Mouse (Mus musculus) lung, embryonic 16.5 days (tissue): ENCODE data around the gene Ptcd2. TPM values are rescaled to one million over a fixed set of nuclear protein-coding genes. Genes with fewer than 3 reads are reported as not detected.

Experiments
- ATAC-seq: fragments of 200-750 bp; cut with Nextera tagmentation; 2 replicates; pipeline ENCODE4 v1.8.0; 2017; ENCODE audit warnings: low read depth, mild to moderate bottlenecking, moderate library complexity
- H3K27ac ChIP-seq: fragments of 300-500 bp; sonication (generic); 2 replicates; pipeline ENCODE4 v1.5.1; 2014; ENCODE audit warnings: mild to moderate bottlenecking, control low read depth, low read length
- H3K27me3 ChIP-seq: fragments of 300-500 bp; sonication (generic); 2 replicates; pipeline ENCODE4 v1.6.1; 2014; ENCODE audit warnings: low read depth, low read length, mixed read lengths; ENCODE audit not compliant: control insufficient read depth, insufficient read depth
- H3K36me3 ChIP-seq: fragments of 300-500 bp; sonication (generic); 2 replicates; pipeline ENCODE4 v1.6.1; 2014; ENCODE audit warnings: low read length; ENCODE audit not compliant: control insufficient read depth, insufficient read depth
- H3K4me1 ChIP-seq: fragments of 300-500 bp; sonication (generic); replicated peaks from 2 replicates; pipeline ENCODE4 v1.6.1; 2014; ENCODE audit warnings: low read length, mixed read lengths; ENCODE audit not compliant: control insufficient read depth, insufficient read depth
- H3K4me2 ChIP-seq: fragments of 300-500 bp; sonication (generic); 2 replicates; pipeline ENCODE4 v1.6.1; 2014; ENCODE audit warnings: low read depth, low read length, control low read depth
- H3K4me3 ChIP-seq: fragments of 300-500 bp; sonication (generic); 2 replicates; pipeline ENCODE4 v1.5.1; 2014; ENCODE audit warnings: mild to moderate bottlenecking, low read length, control low read depth
- H3K9ac ChIP-seq: fragments of 300-500 bp; sonication (generic); 2 replicates; pipeline ENCODE4 v1.6.1; 2014; ENCODE audit warnings: low read length, control low read depth
- H3K9me3 ChIP-seq: fragments of 300-500 bp; sonication (generic); 2 replicates; pipeline ENCODE4 v1.6.1; 2016; ENCODE audit warnings: low read length; ENCODE audit not compliant: control insufficient read depth
- WGBS: fragments of 180-500 bp; shearing (Covaris S2); extraction: QIAGEN DNeasy Blood & Tissue Kit; methylation state at CpG from one replicate; pipeline ENCODE4 v1.1.7; 2014; 5-methylcytosine and 5-hydroxymethylcytosine counted together
- polyA plus RNA-seq: library from polyadenylated mRNA; unstranded; fragments of >200 nt; fragmentation: Nextera tagmentation; extraction: Ambion mirVana; gene quantifications from 2 replicates; pipeline ENCODE4 v1.2.1, GENCODE M21; 2015

Gene Ptcd2
- polyA plus RNA-seq, 1 experiment from 2014 or later = 41.0 TPM

GRCm38 (mm10) chr13:99378223-99378622, 33.7 kb upstream of the Ptcd2 start:
- Histone ChIP-seq H3K4me3 (no peak overlapping the region), H3K9ac (no peak overlapping the region), H3K4me2 (no peak overlapping the region), H3K9me3 (no peaks in the 10 kb centered on the region), H3K27me3 (no peaks in the 10 kb centered on the region), H3K4me1 (no peaks in the 10 kb centered on the region), H3K36me3 (no peaks in the 10 kb centered on the region), H3K27ac (no peak overlapping the region)
- WGBS = 84% methylated on average over 1 of the region's 1 CpGs
- ATAC-seq = no peak

- 57% methylated on average over 6 of the region's 6 CpGs for WGBS
Observed at GRCm38 (mm10) chr13:99377055-99377454, 32.5 kb upstream of the Ptcd2 start.

DNA sequence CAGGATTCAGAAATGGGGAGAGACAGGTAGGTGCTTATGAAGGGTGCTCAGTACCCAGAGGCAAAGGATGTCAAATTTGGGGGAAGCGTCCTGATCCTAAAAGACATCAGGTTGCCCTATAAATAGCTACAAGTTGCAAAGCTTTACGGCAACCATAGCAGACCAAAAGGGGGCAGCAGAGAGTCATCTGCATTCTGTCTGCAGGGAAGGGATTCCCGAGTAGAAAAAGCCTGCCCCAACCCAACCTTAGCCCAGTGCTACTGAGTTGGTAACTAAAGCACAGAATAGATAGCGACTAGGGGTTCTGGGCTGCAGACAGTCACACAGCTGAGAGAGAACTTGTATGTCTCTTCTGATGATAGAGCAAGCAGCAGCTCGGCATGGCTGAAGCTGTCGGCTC, 31.0 kb upstream of the Ptcd2 start:
- peak; percentile 43; the same call in 1 of the 2 replicates for ATAC-seq

More at GRCm38 (mm10) chr13:99377055-99377454, 32.5 kb upstream of the Ptcd2 start:
- Histone ChIP-seq H3K36me3 (no peaks in the 10 kb centered on the region), H3K4me1 (no peaks in the 10 kb centered on the region), H3K4me2 (no peak overlapping the region), H3K9ac (no peak overlapping the region), H3K27me3 (no peaks in the 10 kb centered on the region), H3K4me3 (no peak overlapping the region), H3K27ac (no peak overlapping the region), H3K9me3 (no peaks in the 10 kb centered on the region)
- no peak for ATAC-seq

GRCm38 (mm10) chr13:99374191-99374590, 29.7 kb upstream of the Ptcd2 start:
- no peaks in the 10 kb centered on the region for H3K36me3 ChIP-seq
- H3K9ac ChIP-seq = no peak overlapping the region
- ATAC-seq = no peak
- WGBS = 68% methylated on average over 4 of the region's 4 CpGs
- no peak overlapping the region for H3K4me3 ChIP-seq
- no peak overlapping the region for H3K4me2 ChIP-seq
- H3K27ac ChIP-seq = no peak overlapping the region
- H3K4me1 ChIP-seq = no peaks in the 10 kb centered on the region
- no peaks in the 10 kb centered on the region for H3K27me3 ChIP-seq
- no peaks in the 10 kb centered on the region for H3K9me3 ChIP-seq

More for the DNA sequence above, 31.0 kb upstream of the Ptcd2 start:
- Histone ChIP-seq H3K9me3 (no peaks in the 10 kb centered on the region), H3K27me3 (no peaks in the 10 kb centered on the region), H3K36me3 (no peaks in the 10 kb centered on the region), H3K4me1 (no peaks in the 10 kb centered on the region), H3K27ac (no peak overlapping the region), H3K9ac (no peak overlapping the region), H3K4me3 (no peak overlapping the region), H3K4me2 (no peak overlapping the region)
- 31% methylated on average over 6 of the region's 6 CpGs for WGBS

DNA sequence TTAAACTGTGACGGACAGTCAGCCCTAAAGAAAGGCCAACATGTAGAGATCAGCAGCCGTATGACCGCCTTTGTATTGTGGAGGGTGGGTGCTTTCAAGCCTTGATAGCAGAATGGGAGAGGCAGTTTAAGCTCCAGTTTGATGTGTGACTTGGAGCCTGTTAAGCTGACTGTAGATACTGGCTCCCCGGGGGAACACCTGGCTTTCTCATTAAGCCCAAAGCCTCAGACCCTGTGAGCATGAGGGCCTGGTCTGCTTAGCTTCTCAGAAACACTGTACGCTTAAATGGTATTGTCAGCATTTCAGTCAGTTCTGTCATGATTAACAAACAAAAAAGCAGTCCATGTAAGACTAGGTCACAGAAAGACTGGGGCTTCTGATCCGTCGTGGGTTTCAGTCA, 29.2 kb upstream of the Ptcd2 start:
- H3K9me3 ChIP-seq = no peaks in the 10 kb centered on the region
- no peak overlapping the region for H3K4me3 ChIP-seq
- no peaks in the 10 kb centered on the region for H3K4me1 ChIP-seq
- no peak for ATAC-seq
- no peaks in the 10 kb centered on the region for H3K27me3 ChIP-seq
- H3K4me2 ChIP-seq = no peak overlapping the region
- H3K27ac ChIP-seq = no peak overlapping the region
- WGBS = 80% methylated on average over 7 of the region's 7 CpGs
- no peaks in the 10 kb centered on the region for H3K36me3 ChIP-seq
- no peak overlapping the region for H3K9ac ChIP-seq

- Histone ChIP-seq H3K4me1 (no peaks in the 10 kb centered on the region), H3K27ac (no peak overlapping the region), H3K36me3 (no peaks in the 10 kb centered on the region; the same call in 1 of the 2 replicates), H3K27me3 (no peaks in the 10 kb centered on the region), H3K9ac (no peak overlapping the region), H3K4me2 (no peak overlapping the region), H3K4me3 (no peak overlapping the region), H3K9me3 (no peaks in the 10 kb centered on the region)
- 90% methylated on average over 5 of the region's 5 CpGs for WGBS
- no peak for ATAC-seq
Observed at GRCm38 (mm10) chr13:99371285-99371684, 26.8 kb upstream of the Ptcd2 start.

GRCm38 (mm10) chr13:99369103-99369502, 24.6 kb upstream of the Ptcd2 start:
- peaks cover 3% of the 10 kb centered on the region for H3K36me3 ChIP-seq
- H3K4me1 ChIP-seq = no peaks in the 10 kb centered on the region
- H3K9me3 ChIP-seq = no peaks in the 10 kb centered on the region
- no peak overlapping the region for H3K4me2 ChIP-seq
- ATAC-seq = no peak
- H3K9ac ChIP-seq = no peak overlapping the region
- WGBS = 64% methylated on average over 12 of the region's 12 CpGs
- no peak overlapping the region for H3K4me3 ChIP-seq
- no peaks in the 10 kb centered on the region for H3K27me3 ChIP-seq
- no peak overlapping the region for H3K27ac ChIP-seq

DNA sequence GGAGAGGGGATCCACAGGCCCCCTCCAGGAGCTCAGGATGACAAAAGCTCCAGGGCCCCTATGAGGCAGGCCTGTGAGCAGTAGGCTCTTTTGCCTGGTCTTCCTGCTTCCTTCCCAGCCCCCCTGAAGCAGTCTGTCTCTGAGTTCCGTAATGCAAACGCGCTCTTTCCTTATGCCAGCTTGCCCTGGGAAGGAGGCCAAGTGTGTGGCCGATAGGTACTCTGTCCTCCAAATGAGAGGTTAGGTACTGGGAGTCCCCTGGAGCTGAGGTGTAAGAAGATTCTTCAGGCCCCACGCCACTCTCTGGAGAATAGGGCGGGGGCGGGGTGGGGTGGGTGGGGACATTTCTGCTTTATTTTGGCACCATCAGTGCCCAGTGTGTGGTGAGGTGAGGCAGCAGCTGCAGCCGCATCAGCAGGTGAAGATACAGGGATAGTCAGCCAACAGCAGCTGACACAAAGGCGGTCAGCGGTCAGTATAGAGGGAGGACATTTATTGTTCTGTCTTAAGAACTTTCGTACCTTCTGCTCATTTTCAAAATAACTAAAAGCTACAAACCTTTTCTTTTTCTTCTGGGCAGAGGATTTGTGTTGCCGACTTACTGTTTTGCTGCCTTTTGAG, 23.2 kb upstream of the Ptcd2 start:
- H3K4me2 ChIP-seq = no peak overlapping the region
- WGBS = 83% methylated on average over 12 of the region's 12 CpGs
- H3K27me3 ChIP-seq = no peaks in the 10 kb centered on the region
- no peaks in the 10 kb centered on the region for H3K4me1 ChIP-seq
- H3K36me3 ChIP-seq = peaks cover 8% of the 10 kb centered on the region
- H3K9ac ChIP-seq = no peak overlapping the region
- H3K27ac ChIP-seq = no peak overlapping the region
- H3K9me3 ChIP-seq = no peaks in the 10 kb centered on the region
- H3K4me3 ChIP-seq = no peak overlapping the region
- ATAC-seq = no peak

DNA sequence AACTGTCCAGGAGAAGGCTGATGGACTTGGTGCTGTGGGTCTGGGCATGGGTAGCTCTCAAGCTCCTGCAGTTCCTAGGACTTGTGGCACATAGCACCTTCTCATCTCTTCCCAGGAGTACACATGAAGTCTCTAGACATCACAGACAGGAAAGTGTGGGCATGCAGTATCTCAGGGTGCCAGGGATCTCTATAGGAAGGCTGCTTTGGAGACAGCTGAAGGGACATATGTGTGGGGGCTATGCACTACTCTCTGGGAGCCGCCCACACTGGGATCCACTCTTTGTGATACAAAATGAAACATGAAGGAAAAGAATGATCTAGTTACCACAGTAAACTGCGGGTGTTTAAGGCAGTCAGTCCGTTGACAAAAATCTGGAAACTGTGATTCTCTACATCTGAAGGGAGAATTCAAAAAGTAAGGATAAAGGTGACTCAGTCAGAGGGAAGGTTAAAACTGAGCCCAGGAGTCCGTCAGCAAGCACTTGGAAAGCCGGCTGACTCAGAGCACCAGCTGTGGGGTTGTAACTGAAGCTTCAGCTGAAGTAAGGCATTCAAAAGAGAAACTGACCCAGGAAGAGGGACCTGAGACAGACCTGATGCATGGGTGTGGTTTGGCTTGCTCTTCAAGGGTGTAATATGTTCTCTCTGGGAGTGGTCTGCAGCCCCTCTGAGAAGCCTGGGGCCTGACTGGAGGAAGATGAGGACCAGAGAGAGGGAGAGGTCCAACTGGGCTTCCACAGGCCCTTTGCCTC, 22.1 kb upstream of the Ptcd2 start:
- 90% methylated on average over 5 of the region's 5 CpGs for WGBS
- no peaks in the 10 kb centered on the region for H3K27me3 ChIP-seq
- H3K36me3 ChIP-seq = peaks cover 8% of the 10 kb centered on the region

More for the DNA sequence above, 22.1 kb upstream of the Ptcd2 start:
- no peak overlapping the region for H3K4me2 ChIP-seq
- no peaks in the 10 kb centered on the region for H3K4me1 ChIP-seq
- no peaks in the 10 kb centered on the region for H3K9me3 ChIP-seq
- H3K9ac ChIP-seq = no peak overlapping the region
- no peak overlapping the region for H3K4me3 ChIP-seq
- no peak for ATAC-seq
- no peak overlapping the region for H3K27ac ChIP-seq
